Mouse (Mus musculus): Measurements from ENCODE around the gene Mrc2.

Gene Mrc2

DNA sequence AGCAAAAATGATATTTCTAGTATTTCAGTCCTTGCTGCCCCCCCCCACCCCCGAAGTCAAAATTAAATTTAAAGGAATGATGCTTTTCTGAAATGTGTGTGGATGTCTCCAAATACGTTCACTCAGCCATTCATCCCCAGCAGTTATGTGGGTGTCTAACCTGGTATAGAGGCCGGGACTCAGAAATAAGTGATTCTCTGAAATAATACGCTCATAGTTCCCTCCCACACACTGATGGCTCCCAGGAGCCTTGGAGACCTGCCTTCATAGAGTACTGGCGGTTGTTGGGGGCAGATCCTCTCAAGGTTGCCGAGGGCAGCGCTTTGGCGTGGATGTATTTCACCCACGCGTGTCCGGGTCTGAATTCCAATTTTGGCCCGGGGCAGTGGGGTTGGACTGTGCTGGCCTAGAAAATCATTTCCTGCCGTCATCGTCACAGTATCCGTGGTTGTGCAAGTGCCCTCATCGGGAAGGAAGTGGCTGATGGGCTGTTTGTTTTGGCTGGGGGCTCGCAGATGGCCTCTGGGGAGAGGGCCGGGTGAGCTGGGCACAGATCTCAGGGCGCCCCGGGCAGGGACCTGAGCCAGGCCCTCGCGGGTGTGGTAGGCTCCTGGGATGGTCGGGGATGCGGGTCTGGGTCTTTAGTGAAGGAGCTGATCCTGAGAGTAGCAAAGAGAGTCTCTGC lies 19.0 kb downstream of the Mrc2 start:
- DNase-seq (ENCODE audit: extremely low read depth, low read depth), result no peak

DNA sequence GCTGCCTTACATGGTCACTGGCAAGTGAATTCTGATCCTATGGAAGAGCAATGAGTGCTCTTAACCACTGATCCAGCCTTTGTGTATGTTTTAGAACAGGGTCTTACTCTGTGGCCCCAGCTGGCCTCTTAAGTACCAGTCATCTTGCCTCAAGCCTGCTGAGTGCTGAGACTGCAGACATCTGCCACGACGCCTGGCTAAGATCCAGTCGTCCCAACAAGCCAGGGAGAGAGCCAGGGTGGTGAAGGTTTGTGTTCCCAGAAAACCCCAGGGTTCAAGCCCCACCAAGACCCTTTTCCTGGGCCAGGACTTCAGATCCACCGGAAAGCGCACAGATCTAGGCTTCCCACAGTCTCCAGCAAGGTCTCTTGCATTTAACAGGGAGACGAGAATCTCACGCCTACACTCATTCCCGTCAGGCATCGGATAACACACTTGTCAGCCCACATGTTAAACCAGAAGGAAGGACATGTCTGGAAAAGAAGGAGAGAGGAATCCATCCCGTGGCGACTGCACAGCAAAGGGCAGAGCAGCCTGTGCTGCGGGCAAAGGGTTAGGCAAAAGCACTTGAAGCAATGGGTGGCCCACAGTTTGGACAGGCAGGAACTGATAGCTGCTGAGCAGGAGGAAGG lies 20.0 kb downstream of the Mrc2 start:
- no peak for DNase-seq (ENCODE audit: extremely low read depth, low read depth)

DNA sequence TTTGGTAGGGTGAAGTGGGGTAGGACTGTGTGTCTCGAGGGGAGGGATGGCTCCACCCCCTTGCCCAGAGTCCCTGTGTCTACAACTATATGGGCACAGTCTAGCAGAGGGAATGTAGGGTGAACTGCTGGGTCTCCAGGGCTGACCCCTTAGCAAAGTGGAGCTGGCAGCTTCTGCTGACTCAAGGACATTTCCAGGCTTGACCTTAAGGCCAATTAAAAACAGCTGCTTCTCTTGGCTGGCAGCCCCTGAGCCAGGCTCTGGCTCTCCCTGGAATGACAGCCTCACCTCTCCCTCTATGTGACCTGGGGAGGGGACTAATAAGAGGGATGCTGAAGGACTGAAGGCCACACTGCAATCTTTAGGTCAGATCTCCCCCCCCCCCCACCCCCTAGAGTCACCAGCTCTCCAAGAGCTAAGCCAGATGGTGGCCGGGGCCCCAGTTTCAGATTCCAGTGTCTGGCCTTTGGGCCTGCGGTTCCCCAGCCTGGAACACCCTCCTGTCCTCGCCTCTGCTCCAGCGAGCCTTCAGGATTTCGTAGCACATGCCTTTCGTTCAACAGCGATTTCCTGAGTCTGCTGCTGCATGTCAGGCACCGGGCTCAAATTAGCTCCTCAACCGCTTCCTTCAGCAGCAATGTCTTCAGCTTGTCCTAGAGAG lies 20.7 kb downstream of the Mrc2 start:
- no peak for DNase-seq (ENCODE audit: extremely low read depth, low read depth)

DNA sequence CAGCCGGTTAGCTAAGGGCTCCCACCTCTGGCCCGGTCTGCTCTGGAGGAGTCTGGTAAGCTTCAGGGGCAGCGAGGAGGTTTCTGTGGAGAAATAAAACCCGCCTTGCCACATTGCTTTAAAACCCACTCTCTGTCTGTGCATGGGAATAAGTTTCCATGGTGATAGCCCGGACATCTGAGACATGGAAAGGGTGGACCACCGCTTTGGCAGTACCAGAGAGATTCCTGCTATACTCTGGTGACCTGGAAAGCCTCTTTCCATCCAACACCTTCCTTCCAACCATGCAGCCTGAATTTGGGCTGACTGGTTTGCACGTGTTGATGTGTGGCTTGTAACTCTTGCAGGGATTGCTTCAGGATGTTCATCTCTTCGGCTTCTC lies 21.2 kb downstream of the Mrc2 start:
- no peak for DNase-seq (ENCODE audit: extremely low read depth, low read depth)

DNA sequence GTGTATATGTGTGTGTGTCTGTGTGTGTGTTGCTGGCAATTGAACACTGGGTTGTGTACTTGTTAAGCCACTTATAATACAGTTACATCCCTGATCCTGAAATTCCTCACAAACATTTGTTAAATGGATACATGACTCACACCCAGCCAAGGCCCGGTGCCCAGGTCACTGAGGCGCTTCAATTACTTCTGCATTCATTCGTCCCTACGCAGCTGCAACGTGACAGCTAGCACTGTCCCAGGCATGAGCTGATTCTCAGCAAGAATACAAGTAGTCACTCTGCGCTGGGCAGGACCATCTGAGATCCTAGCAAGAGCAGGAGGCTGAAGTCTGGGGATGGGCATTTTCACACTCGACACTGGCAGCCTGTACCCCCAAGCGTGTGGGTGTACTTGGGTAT lies 22.9 kb downstream of the Mrc2 start:
- no peak for DNase-seq (ENCODE audit: extremely low read depth, low read depth)

DNA sequence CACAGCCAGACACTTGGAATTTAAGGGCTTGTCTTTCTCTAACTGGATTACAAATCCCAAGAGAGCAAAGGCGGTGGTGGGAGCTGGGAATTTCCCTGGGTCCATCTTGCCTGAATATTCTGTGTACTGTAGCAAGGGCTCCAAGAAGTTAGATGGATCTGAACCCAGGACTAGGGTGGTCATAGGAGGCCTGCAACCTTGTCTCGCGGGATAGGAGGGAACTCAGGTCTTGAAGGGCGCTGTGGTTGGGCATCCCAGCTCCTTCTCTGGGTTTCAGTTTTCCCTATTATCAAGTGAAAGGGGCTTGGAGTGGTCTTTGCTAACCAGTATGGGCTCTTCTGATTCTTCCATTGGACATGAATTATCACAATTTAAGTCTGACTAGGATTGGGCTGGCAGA lies 23.7 kb downstream of the Mrc2 start:
- DNase-seq (ENCODE audit: extremely low read depth, low read depth), result no peak

DNA sequence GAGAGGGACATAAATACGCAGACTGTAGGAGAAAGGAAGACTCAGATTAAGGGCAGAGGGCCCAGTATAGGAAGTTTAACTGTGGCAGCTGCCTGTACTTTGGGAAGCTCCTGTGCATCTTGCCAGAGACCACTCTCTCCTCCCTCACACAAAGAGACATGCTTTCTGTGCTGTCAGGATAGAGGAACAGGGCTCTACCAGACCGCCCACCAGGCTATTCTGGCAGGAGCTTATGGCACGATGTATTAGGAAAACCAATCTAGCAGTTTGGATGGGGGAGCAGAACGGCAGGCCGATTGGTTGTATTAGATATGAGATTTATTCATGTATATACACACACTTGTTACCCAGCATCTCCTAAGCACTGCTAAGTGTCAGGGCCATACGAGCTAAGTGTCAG lies 25.3 kb downstream of the Mrc2 start:
- no peak for DNase-seq (ENCODE audit: extremely low read depth, low read depth)

DNA sequence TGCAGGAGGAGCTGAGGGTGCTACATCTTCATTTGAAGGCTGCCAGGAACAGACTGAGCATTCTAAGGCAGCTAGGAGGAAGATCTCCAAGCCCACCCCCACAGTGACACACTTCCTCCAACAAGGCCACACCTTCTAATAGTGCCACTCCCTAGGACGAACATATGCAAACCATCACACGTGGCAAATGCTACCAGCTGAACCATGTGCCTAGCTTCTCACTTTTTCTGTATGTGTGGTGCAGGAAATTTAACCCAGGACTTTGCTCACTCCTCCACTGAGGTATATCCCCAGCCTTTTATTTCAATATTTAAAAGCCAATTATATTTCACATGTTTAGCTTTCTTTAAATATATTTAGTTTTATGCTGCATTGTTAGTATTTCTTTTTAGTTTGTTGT lies 28.6 kb downstream of the Mrc2 start:
- DNase-seq (ENCODE audit: extremely low read depth, low read depth), result no peak

DNA sequence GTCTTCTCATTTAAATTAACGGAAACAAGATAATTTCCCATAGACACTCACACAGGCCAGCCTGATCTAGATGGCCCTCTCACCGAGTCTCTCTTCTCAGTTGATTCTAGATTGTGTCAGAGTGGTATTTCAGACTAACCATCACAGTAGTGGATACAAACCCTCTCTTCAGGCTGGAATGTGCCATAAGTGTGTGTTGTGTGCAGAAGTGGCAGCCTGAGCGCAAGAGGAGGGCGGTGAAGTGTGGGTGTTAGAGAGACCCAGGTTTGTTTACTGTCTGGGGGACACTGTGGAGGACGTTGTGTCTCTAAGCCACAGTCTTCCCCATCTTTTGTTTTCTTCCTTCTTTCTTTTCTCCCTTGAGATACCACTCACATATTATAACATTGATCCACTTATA lies 31.1 kb downstream of the Mrc2 start:
- DNase-seq (ENCODE audit: extremely low read depth, low read depth), result no peak

DNA sequence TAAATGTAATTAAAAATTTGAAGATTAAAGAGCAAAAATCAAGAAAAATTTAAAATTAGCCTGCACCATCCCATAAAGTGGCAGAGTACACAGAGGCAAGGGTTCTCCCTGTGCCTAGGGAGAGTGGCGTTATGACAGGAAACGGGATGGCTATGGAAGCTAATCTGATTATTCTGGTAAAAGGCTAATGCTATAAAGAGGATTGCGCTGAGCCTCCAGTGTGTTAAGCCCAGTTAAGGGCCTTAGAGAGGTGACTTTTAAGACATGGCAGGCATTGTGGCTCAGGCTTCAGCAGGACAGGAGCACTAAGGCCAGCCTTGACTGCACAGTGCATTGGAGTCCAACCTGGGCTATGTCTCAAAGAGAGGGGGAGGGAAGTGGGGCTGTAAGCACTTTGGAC lies 34.7 kb downstream of the Mrc2 start:
- DNase-seq (ENCODE audit: extremely low read depth, low read depth), result no peak

DNA sequence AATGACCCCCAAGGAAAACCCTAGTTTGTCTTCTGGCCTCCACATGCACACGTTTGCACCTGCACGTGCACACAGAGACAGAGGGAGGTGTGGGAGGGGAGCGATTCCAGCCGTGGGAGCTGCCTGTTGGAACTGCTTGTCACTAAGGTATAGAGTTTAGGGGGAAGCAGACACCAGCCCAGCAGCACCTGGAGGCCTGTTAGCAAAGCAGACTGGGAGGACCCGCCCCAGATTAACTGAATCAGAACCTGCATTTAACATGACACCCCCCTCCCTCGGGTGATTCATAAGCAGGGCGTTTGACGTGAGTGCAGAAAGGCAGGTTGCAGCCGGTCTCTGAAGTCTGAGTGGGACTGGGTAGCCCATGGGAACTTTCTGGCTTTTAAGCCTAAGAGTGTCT lies 37.5 kb downstream of the Mrc2 start:
- DNase-seq (ENCODE audit: extremely low read depth, low read depth), result no peak

DNA sequence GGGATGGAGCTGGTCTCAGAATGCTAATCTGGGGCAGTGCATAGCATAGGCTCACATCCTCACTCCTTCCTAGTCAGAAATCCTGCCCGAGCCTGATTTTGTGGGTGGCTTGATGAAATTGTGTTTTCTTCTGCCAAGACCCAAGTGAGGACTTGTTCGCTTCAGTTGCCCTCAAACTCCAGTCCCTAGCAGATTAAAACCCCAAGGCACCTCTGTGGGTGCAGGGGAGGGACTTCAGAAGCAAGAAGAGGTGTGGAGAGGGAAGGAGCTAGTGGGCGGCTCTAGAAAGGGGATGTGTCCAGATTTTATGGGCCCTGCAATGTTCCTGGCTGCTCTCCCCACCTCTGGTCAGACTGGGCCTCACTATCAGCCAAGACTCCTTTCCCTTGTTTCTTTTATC lies 38.7 kb downstream of the Mrc2 start:
- no peak for DNase-seq (ENCODE audit: extremely low read depth, low read depth)

DNA sequence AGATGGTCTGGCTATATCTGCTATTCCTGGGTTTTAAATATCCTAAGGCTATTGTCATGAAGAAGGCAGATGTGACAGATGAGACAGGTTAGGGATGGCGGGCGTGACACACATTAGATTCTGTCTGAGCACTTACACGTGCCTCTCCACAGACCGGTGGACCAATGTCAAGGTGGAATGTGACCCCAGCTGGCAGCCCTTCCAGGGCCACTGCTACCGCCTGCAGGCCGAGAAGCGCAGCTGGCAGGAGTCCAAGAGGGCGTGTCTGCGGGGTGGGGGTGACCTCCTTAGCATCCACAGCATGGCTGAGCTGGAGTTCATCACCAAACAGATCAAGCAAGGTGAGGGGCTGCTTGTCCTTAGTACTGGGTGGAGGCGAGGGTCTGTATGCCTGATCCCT lies 39.3 kb downstream of the Mrc2 start:
- no peak for DNase-seq (ENCODE audit: extremely low read depth, low read depth)

DNA sequence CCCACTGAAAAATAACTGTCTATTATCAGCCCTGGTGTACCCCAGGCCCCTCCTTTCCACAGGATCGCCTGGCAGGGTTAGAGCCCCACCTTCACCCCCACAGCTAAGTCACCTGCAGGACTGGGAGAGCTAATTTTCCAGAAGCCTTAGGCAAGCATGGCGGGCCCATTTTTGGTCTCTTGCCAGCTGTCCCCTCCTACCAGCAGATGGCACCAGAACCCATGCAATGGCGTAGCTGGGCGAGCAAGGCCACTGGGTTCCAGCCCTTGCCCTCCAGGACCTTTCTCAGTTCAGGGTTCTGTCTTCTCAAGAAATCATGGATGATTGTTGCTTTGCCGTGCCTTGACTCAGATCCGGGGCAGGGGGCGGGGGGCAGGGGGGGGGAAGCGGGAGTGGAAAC lies 40.0 kb downstream of the Mrc2 start:
- no peak for DNase-seq (ENCODE audit: extremely low read depth, low read depth)

DNA sequence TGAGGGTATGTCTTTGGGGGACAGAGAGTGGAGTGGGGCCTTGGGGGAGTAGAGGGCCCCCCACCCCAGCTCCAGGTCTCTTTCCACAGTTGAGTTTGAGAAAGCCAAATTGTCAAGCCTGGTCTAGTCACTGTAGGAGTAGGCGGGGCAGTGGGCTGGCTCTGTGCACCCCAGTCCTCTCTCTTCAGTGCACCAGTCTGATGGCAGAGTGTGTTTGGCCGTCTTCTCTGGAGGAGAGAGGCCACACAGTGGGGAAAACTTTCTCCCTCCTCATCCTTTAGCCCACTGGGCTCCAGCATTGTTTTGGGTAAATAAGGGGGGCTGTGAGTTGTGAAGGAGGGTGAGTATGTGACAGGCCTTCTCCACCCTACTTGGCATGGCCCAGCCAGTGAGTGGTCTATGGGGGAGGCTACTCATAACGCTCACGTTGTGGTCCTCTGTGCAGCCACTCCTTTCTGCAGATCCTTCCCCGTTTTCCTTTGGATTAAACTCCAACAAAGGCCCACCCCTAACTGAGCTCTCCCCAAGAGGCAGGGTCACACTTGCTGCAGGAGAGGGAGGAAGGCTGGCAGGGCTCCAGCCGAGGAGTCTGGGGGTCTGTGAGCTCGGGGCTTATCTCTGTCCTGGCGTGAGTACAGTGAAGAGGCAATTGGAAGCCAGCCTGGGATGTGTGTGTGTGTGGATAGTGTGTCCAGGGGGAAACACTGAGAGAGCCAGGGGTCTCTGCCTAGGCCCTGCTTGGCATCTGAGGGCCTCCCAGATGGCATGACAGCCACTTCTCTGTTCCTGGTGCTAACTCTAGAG lies 41.6 kb downstream of the Mrc2 start:
- no peak for DNase-seq (ENCODE audit: extremely low read depth, low read depth)

DNA sequence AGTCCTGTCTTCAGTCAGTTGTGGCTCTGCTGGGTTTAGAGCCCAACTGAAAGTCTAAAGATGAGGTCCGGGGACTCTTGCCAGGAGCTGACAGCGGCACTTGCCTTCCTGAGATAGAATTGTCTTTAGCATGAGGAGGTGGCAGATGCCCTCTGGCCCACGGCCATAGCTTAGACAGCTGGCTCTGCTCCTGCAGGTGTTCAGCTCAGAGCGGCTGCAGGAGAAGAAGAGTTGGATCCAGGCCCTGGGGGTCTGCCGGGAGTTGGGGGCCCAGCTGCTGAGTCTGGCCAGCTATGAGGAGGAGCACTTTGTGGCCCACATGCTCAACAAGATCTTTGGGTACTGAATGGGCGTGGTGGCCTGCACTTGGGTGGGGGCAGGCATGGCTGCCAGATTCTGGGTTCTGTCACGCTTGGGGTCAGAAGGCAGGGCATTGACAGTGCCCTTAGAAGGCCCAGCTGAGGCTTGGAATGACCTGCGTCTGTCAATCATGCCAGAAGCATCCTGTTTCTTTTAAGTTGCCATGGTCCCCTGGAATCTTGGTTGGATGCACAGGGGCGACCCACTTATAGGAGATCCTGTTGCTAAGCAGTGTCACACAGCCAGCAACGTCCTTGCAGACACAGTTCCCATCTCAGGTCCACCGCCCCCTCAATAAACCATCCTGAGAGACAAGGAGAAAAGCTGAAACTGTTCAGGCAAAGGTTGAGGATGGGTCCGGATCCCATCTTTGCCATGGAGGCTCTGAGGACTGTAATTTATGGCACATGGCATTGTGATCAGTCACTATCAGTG lies 46.4 kb downstream of the Mrc2 start:
- no peak for DNase-seq (ENCODE audit: extremely low read depth, low read depth)

DNA sequence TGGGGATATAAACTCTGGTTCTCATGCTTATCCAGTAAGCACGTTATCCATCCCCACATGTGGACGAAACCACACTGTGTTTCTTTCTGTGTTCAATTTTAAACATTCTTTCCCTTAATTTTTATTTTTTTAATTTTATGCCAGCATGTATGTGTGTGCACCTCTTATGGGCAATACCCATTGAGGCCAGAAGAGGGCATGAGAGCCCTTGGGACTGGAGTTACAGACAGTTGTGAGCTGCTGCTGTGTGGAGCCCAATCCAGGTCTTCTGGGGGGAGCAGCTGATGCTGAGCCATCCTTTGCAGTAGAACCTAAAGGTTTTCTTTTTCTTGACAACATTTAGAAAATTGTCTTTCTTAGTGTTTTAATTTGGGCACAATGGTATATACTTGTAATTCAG lies 52.8 kb downstream of the Mrc2 start:
- DNase-seq (ENCODE audit: extremely low read depth, low read depth), result no peak

DNA sequence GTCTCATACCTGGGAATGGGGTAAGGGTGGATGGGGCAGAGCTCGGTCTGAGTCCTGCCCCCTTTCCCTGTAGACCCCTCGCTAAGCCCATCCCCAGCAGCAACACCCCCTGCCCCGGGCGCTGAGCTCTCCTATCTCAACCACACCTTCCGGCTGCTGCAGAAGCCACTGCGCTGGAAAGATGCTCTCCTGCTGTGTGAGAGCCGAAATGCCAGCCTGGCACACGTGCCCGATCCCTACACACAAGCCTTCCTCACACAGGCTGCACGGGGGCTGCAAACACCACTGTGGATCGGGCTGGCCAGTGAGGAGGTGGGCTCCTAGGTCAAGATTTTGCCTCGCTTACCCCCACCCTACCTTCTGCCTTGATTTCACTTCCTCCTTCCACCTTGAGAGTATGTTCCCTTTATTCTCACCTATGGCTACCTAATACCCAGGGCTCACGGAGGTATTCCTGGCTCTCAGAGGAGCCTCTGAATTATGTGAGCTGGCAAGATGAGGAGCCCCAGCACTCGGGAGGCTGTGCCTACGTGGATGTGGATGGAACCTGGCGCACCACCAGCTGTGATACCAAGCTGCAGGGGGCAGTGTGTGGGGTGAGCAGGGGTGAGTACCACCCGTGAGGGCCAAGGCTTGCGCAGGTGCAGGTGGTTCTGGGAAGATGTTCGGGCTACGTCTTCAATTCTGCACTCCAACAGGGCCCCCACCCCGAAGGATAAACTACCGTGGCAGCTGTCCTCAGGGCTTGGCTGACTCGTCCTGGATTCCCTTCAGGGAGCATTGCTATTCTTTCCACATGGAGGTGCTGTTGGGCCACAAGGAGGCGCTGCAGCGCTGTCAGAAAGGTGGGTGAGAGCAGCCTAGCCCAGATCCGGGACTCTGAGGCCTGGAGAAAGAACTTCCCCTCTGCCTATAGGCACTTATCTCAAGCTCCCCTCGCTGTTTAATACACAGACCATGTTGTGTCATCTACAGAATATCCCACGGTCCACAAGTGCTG lies 55.0 kb downstream of the Mrc2 start:
- peak; percentile 70 for DNase-seq (ENCODE audit: extremely low read depth, low read depth)

DNA sequence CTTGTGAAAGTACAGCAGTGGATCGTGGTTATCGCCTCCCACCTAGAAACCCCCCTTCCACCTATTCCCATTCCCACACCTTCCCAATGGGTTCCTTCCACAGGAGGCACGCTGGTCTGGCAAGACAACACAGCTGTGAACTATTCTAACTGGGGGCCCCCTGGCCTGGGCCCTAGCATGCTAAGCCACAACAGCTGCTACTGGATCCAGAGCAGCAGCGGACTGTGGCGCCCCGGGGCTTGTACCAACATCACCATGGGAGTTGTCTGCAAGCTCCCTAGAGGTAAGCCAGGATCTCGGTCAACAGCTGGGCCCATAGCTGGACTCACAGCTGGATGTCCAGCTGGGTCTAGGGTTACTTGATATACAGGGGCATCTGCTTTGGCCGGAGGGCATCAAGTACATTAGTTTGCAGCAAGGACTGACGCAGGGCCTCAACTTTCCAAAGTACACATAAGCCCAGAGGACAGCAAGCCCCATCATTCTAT lies 56.1 kb downstream of the Mrc2 start:
- DNase-seq (ENCODE audit: extremely low read depth, low read depth), result no peak

DNA sequence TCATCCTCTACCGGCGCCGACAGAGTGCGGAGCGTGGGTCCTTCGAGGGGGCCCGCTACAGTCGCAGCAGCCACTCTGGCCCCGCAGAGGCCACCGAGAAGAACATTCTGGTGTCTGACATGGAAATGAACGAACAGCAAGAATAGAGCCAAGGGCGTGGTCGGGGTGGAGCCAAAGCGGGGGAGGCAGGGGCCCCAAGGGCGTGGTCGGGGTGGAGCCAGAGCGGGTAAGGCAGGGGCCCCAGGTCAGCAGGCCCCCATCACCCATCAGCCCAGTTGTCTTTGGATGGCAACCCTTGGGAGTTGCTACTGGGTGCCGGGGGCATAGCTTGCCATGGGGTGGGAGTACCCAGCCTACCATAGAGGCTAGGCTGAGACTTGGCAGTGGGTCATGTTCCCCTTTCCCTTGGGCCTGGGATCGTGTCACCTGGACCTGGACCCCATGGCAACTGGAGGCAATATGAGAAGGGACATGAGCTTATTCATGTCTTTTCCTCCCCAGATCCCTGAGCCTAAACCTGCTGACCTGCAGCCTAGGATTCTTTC lies 57.4 kb downstream of the Mrc2 start:
- DNase-seq (ENCODE audit: extremely low read depth, low read depth), result no peak
